Mouse (Mus musculus) kidney, postnatal 4 days (tissue): ENCODE results near the gene Rpp21.

Experiments used
- DNase-seq, 2 experiments: peaks; one replicate each; pipeline ENCODE4 v3.0.0; 2021; ENCODE audit warnings: mixed read lengths in 2 of 2

The Rpp21 gene

GRCm38 (mm10) chr17:36257969-36258368 is at the start of gene Rpp21:
Gene Rpp21, minus strand, starts transcription at chr17:36258069.
- DNase-seq = no peak

- no peak for DNase-seq
Measured at GRCm38 (mm10) chr17:36286390-36286789, 28.5 kb upstream of the Rpp21 start, which contains the start of gene H2-M10.2. Gene H2-M10.2, minus strand, starts transcription at chr17:36286490.

- DNase-seq = no peak
Measured at GRCm38 (mm10) chr17:36281521-36282245, 23.8 kb upstream of the Rpp21 start.

- DNase-seq = no peak
Measured at GRCm38 (mm10) chr17:36274776-36275175, 16.9 kb upstream of the Rpp21 start.

- no peak for DNase-seq
Measured at GRCm38 (mm10) chr17:36273796-36274195, 15.9 kb upstream of the Rpp21 start.

- DNase-seq = no peak
Measured at GRCm38 (mm10) chr17:36272643-36273366, 14.9 kb upstream of the Rpp21 start.

- no peak for DNase-seq
Measured at GRCm38 (mm10) chr17:36271586-36272256, 13.9 kb upstream of the Rpp21 start, which contains the start of gene Trim39. Gene Trim39, minus strand, starts transcription at chr17:36272247.

- peak; percentile 89 to 94 for DNase-seq
Measured at GRCm38 (mm10) chr17:36270956-36271585, 13.2 kb upstream of the Rpp21 start.

- peak in 1 of 2 experiments; percentile 23 for DNase-seq
Measured at GRCm38 (mm10) chr17:36265834-36266233, 8.0 kb upstream of the Rpp21 start.

GRCm38 (mm10) chr17:36264273-36264925 is 6.5 kb upstream of the Rpp21 start:
- DNase-seq = no peak

- DNase-seq = no peak
Measured at GRCm38 (mm10) chr17:36261511-36262166, 3.8 kb upstream of the Rpp21 start.

- peak; percentile 80 to 89 for DNase-seq
Measured at GRCm38 (mm10) chr17:36257241-36257947, 475 bp downstream of the Rpp21 start.

- peak in 1 of 2 experiments; percentile 9 for DNase-seq
Measured at GRCm38 (mm10) chr17:36253087-36253600, 4.7 kb downstream of the Rpp21 start.

GRCm38 (mm10) chr17:36252250-36252876 is 5.5 kb downstream of the Rpp21 start:
- peak; percentile 35 to 58 for DNase-seq

GRCm38 (mm10) chr17:36248886-36249285 is 9.0 kb downstream of the Rpp21 start:
- peak in 1 of 2 experiments; percentile 8 for DNase-seq

GRCm38 (mm10) chr17:36245741-36246140 is 12.1 kb downstream of the Rpp21 start:
- DNase-seq = no peak

- DNase-seq = no peak
Measured at GRCm38 (mm10) chr17:36244031-36244430, 13.8 kb downstream of the Rpp21 start.

GRCm38 (mm10) chr17:36240637-36241213 is 17.1 kb downstream of the Rpp21 start:
- no peak for DNase-seq

GRCm38 (mm10) chr17:36237321-36237921 is 20.4 kb downstream of the Rpp21 start:
- DNase-seq = peak; percentile 31 to 37
